Mouse (Mus musculus) stomach, embryonic 15.5 days (tissue): ENCODE data around the gene Sgta. TPM values are rescaled to one million over a fixed set of nuclear protein-coding genes. Genes with fewer than 3 reads are reported as not detected.

Source experiments
- ATAC-seq: fragments of 200-750 bp; cut with Nextera tagmentation; 2 replicates; pipeline ENCODE4 v1.8.0; 2017; ENCODE audit warnings: low read depth, moderate number of reproducible peaks, moderate TSS enrichment; ENCODE audit not compliant: insufficient read depth, low FRiP score
- H3K27ac ChIP-seq: fragments of 300-500 bp; sonication (generic); 2 replicates; pipeline ENCODE4 v1.5.1; 2015; ENCODE audit warnings: mild to moderate bottlenecking, inconsistent platforms
- H3K27me3 ChIP-seq: fragments of 300-500 bp; sonication (generic); replicated peaks from 2 replicates; pipeline ENCODE4 v1.6.1; 2015; ENCODE audit warnings: inconsistent platforms
- H3K36me3 ChIP-seq: fragments of 300-500 bp; sonication (generic); 2 replicates; pipeline ENCODE4 v1.6.1; 2015; ENCODE audit warnings: inconsistent platforms
- H3K4me1 ChIP-seq: fragments of 300-500 bp; sonication (generic); 2 replicates; pipeline ENCODE4 v1.6.1; 2015; ENCODE audit warnings: inconsistent platforms
- H3K4me2 ChIP-seq: fragments of 300-500 bp; sonication (generic); 2 replicates; pipeline ENCODE4 v1.6.1; 2015; ENCODE audit warnings: mild to moderate bottlenecking, inconsistent platforms
- H3K4me3 ChIP-seq: fragments of 300-500 bp; sonication (generic); replicated peaks from 2 replicates; pipeline ENCODE4 v1.5.1; 2015; ENCODE audit warnings: inconsistent platforms
- H3K9ac ChIP-seq: fragments of 300-500 bp; sonication (generic); 2 replicates; pipeline ENCODE4 v1.6.1; 2015; ENCODE audit warnings: inconsistent platforms
- H3K9me3 ChIP-seq: fragments of 300-500 bp; sonication (generic); 2 replicates; pipeline ENCODE4 v1.6.1; 2016; ENCODE audit warnings: inconsistent platforms
- WGBS: fragments of 180-500 bp; shearing (Covaris S2); methylation state at CpG from one replicate; pipeline ENCODE4 v1.1.7; 2015; 5-methylcytosine and 5-hydroxymethylcytosine counted together
- polyA plus RNA-seq: library from polyadenylated mRNA; unstranded; fragments of >200 nt; fragmentation: Nextera tagmentation; extraction: Ambion mirVana; gene quantifications from 2 replicates; pipeline ENCODE4 v1.2.1, GENCODE M21; 2015

Sgta gene
- polyA plus RNA-seq, 1 experiment from 2014 or later, result 159 TPM

DNA sequence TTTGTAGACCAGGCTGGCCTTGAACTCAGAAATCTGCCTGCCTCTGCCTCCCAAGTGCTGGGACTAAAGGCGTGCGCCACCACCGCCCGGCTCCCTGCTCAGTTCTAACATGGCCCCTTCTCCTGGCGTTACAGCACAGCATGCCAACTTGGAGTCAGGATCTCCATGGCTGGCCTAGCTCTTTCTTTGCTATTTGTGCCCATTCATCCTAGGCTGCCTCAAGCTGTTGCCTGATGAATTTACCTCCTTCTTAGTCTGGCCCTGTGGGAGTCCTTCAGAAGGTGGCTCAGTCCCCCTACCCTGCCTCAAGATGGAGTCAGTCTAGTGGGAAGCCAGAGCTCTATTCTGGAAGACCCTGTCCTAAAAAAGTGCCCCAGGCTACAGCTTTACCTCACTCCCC lies 33.1 kb downstream of the Sgta start:
- Histone ChIP-seq H3K27ac (no peak overlapping the region), H3K4me1 (0 out of 2 replicates have a peak, but pooled peaks cover 5% of the 10 kb centered on the region), H3K36me3 (no peaks in the 10 kb centered on the region; the same call in 1 of the 2 replicates), H3K9ac (no peak overlapping the region), H3K4me2 (no peak overlapping the region), H3K27me3 (peaks cover 38% of the 10 kb centered on the region), H3K4me3 (no peak overlapping the region), H3K9me3 (no peaks in the 10 kb centered on the region)
- WGBS, result 85% methylated on average over 5 of the region's 5 CpGs
- no peak for ATAC-seq

DNA sequence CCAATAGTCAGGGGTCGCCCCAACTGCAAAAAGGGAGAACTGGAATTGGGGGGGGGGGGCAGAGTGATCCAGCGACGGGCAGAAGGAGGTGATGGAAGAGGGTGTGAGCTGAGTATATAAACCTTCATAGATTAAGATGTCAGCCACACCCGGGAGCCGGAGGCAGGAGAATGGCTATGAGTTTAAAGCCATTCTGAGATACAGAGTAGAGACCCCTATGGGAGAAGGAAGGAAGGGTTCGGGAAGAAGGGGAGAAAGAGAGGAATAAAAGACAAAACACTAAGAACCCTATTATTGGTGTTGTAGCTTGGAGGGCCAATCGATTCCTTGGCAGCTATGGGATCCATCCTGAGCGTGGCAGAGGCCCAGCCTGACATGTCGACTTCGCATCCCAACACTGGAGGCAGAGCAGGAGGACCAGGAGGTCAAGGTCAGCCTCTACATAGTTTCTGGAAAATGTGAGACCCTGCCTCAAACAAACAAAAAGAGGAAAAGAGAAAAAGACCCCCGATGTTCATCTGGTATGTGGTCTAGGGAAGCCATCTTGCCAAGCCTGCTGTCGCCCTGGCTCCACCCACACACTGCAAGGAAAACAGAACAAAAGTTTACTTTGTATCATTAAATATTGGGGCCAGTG lies 34.2 kb downstream of the Sgta start, which contains the start of gene Diras1:
Diras1 (minus strand) TSS at position 24 of the 637 bp plus-strand sequence.
- WGBS, result 43% methylated on average over 12 of the region's 12 CpGs
- H3K27me3 ChIP-seq, result peaks cover 42% of the 10 kb centered on the region

DNA sequence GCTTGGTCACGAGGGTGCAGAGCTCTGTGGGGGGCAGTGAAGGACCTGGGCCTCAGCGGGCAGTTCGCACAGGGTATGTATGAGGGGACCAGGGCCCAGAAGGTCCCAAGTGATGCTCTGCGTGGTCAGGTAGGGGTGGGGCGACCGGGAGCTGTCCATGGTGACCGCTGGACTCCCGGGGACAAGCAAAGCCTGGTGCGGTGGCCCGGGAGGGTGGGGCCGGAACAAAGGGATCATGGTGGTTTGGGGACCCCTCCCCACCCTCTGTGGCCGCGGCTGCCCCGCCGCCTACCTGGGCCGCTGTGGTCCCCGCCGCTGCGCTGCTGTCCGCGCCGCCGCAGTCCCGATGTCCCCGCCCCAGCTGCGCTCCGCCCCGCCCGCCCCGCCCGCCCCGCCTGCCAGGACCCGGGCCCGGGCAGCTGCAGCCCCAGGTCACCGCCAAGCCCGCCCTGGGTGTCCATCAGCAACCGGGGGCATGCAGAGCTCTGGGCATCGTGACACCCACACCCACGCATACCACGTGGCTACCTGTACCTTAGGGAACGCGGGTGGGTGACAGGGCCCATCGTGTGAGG lies 34.8 kb downstream of the Sgta start:
- H3K9ac ChIP-seq, result no peak overlapping the region
- no peak for ATAC-seq
- H3K4me2 ChIP-seq, result peak overlapping the region; percentile 54

More for the DNA sequence above, 34.2 kb downstream of the Sgta start, which contains the start of gene Diras1:
- Histone ChIP-seq H3K4me2 (peak within 1 kb of the TSS; percentile 54), H3K4me1 (0 out of 2 replicates have a peak, but pooled peaks cover 5% of the 10 kb centered on the region), H3K36me3 (no peaks in the 10 kb centered on the region), H3K4me3 (peak within 1 kb of the TSS; percentile 28), H3K9me3 (no peaks in the 10 kb centered on the region), H3K27ac (no peak within 1 kb of the TSS), H3K9ac (no peak within 1 kb of the TSS)
- ATAC-seq, result no peak

DNA sequence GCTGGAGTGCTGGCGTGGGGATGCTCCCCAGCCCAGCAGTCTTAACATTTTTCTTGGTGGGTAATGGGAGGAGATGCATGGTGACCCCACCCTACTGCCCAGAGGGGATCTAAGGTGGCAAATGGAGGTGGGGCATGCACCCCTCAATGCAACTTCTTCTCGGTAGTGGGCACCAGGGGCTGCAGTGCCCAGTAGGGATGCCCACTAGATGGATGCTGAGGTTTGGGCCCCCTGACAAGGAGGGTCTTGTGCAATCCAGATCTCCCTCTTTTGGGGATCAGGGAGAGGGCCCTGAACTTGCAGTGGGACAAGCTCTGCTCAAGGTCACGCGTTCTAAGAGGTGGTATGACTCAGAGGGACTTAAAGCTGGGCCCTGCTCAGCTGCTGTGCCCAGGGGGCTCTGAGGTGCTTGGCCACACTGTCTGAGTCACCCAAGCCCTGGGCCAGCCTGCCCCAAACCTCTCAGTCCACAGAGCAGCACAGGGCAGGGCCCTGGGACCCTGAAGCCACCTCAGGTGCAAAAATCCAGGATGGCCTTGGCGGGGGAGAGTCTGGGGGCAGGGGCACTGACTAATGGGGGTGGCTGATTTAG lies 35.5 kb downstream of the Sgta start:
- Histone ChIP-seq H3K9me3 (no peaks in the 10 kb centered on the region), H3K9ac (no peak overlapping the region), H3K27ac (no peak overlapping the region), H3K36me3 (no peaks in the 10 kb centered on the region), H3K27me3 (peaks cover 42% of the 10 kb centered on the region), H3K4me1 (0 out of 2 replicates have a peak, but pooled peaks cover 5% of the 10 kb centered on the region), H3K4me3 (no peak overlapping the region), H3K4me2 (no peak overlapping the region)
- no peak for ATAC-seq
- WGBS, result 62% methylated on average over 5 of the region's 5 CpGs

More for the DNA sequence above, 34.8 kb downstream of the Sgta start:
- Histone ChIP-seq H3K36me3 (no peaks in the 10 kb centered on the region), H3K4me3 (peak overlapping the region; percentile 28), H3K27ac (no peak overlapping the region), H3K9me3 (no peaks in the 10 kb centered on the region), H3K4me1 (0 out of 2 replicates have a peak, but pooled peaks cover 5% of the 10 kb centered on the region), H3K27me3 (peaks cover 42% of the 10 kb centered on the region)
- 2% methylated on average over 42 of the region's 43 CpGs for WGBS

DNA sequence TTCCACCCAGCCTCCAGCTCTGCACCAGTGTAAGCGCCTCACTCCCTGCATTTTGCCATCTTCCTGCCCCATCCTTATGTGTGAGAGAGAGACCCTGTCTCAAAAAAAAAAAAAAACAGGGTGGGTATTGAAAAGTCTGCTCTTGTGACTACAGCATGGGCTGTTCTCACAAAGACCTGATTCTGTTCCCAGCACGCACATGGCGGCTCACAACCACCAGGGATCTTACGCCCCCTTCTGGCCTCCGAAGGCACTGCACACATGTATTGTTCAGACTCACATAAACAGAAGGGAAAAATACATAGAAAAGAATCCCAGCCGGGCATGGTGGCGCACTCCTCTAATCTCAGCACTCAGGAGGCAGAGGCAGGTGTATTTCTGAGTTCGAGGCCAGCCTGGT lies 37.2 kb downstream of the Sgta start:
- Histone ChIP-seq H3K27me3 (peaks cover 42% of the 10 kb centered on the region), H3K36me3 (no peaks in the 10 kb centered on the region), H3K4me1 (0 out of 2 replicates have a peak, but pooled peaks cover 5% of the 10 kb centered on the region), H3K4me2 (no peak overlapping the region), H3K9me3 (no peaks in the 10 kb centered on the region), H3K27ac (no peak overlapping the region), H3K4me3 (no peak overlapping the region), H3K9ac (no peak overlapping the region)
- WGBS, result 67% methylated on average over 8 of the region's 8 CpGs
- no peak for ATAC-seq

DNA sequence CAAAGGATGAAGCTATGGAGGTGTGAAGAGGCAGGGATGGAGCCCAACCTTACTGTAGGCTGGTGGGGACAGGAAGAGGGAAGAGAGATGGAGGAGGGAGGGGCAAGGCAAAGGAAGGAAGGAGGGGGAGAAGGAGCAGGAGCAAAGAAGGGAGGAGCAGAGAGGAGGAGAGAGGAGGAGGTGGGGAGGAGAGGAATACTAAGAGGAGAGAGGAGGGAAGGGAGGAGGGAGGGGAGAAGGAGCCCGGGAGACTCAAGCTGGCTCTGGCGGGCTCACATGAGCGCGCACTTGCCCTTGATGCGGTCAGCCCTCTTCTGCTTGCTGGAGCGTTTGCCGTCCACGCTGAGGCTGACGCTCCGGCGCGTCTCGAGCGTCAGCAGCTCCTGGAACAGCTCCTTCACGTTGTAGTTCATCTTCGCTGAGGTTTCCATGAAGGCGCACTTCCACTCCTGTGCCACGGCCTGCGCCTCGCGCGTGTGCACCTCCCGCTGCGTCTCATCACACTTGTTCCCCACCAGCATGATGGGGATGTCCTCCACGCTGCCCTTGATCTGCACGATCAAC lies 38.4 kb downstream of the Sgta start:
- 13% methylated on average over 26 of the region's 26 CpGs for WGBS
- Histone ChIP-seq H3K27me3 (peaks cover 42% of the 10 kb centered on the region), H3K9ac (no peak overlapping the region), H3K27ac (no peak overlapping the region), H3K4me3 (no peak overlapping the region), H3K36me3 (no peaks in the 10 kb centered on the region), H3K4me2 (no peak overlapping the region), H3K9me3 (no peaks in the 10 kb centered on the region), H3K4me1 (0 out of 2 replicates have a peak, but pooled peaks cover 5% of the 10 kb centered on the region)
- no peak for ATAC-seq

DNA sequence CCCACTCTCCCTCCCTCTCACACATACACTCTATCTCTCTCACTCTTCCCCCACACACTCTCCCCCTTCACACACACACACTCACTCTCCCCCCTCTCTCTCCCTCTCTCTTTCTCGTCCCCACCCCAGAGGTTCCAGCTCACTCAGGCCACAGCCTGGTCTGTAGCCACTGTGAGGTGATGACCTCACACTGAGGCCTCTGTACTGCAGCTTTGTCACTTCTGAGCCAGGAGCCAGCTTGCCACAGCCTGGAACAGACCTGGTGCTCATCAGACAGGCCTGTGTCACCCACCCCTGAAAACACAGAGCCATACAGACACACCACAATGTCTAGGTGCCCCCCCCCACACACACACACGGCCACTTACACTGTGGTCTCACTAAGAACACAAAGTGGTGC lies 39.8 kb downstream of the Sgta start:
- H3K9ac ChIP-seq, result no peak overlapping the region
- WGBS, result 44% methylated on average over 2 of the region's 2 CpGs
- H3K4me1 ChIP-seq, result 0 out of 2 replicates have a peak, but pooled peaks cover 3% of the 10 kb centered on the region
- no peak overlapping the region for H3K4me3 ChIP-seq
- no peaks in the 10 kb centered on the region for H3K9me3 ChIP-seq
- ATAC-seq, result no peak
- H3K27me3 ChIP-seq, result peaks cover 35% of the 10 kb centered on the region
- no peak overlapping the region for H3K4me2 ChIP-seq
- no peaks in the 10 kb centered on the region for H3K36me3 ChIP-seq
- H3K27ac ChIP-seq, result no peak overlapping the region

DNA sequence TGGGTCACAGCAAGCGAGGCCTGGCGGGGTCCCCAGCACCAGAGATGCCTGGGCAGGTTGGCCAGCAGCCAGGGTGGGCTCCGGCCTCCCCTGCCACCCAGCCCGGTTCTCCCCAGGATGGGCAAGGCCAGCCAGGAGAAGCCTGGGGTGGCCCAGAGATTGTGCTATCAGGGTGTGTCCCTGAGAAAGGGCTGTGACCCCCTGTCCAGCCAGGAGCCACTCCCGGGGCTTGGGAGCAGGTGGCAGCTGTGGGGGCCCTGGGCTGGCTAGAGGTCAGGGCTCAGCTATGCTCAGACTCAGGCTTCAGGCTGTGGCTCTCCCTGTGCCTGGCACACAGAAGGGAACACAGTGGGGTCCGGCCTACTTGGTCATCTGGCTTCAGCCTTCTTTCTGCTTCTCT lies 40.3 kb downstream of the Sgta start:
- 71% methylated on average over 6 of the region's 6 CpGs for WGBS
- Histone ChIP-seq H3K36me3 (no peaks in the 10 kb centered on the region), H3K27me3 (peaks cover 30% of the 10 kb centered on the region), H3K27ac (no peak overlapping the region), H3K9ac (no peak overlapping the region), H3K9me3 (no peaks in the 10 kb centered on the region), H3K4me3 (no peak overlapping the region), H3K4me2 (no peak overlapping the region), H3K4me1 (peaks cover 1% of the 10 kb centered on the region)
- no peak for ATAC-seq

DNA sequence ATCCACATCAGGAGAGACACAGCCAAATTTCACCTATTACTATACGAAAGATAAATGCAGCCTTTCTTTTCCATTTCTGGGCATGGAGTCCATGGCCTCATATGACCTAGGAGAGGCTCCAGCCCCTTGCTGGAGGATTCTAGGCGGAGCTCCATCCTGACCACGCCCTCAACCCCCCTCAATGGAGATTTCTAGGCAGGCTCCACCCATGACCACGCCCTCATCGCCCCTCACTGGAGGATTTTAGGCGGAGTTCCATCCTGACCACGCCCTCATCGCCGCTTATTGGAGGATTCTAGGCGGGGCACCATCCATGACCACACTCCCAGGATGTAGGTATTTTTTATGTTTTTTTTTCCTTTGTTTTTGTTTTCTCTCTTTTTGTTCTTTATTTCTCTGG lies 41.7 kb downstream of the Sgta start:
- Histone ChIP-seq H3K27ac (no peak overlapping the region), H3K4me2 (no peak overlapping the region), H3K9ac (no peak overlapping the region), H3K9me3 (no peaks in the 10 kb centered on the region), H3K27me3 (peaks cover 20% of the 10 kb centered on the region), H3K36me3 (no peaks in the 10 kb centered on the region), H3K4me1 (peaks cover 6% of the 10 kb centered on the region), H3K4me3 (no peak overlapping the region)
- ATAC-seq, result no peak
- WGBS, result 46% methylated on average over 10 of the region's 10 CpGs

DNA sequence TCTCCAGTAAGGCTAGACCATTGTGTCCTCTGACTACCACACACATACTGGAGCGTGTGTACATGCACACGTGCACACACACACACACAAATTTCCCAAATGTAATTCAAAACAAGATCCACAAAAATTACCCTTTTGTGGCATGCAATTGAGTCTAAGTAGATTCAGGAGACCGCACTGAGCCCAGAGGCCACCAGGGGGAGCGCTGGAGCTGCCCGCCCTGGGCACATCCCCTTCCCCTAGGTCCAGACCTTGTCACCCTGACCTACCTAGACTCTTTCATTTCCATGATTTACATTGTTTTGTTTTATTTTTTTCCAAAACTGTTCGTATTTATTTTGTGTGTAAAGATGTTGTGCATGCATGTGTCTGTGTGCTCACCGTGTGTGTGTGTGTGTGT lies 43.3 kb downstream of the Sgta start:
- no peak for ATAC-seq
- Histone ChIP-seq H3K4me2 (no peak overlapping the region), H3K27ac (no peak overlapping the region), H3K36me3 (no peaks in the 10 kb centered on the region), H3K9me3 (no peaks in the 10 kb centered on the region), H3K4me1 (peaks cover 6% of the 10 kb centered on the region), H3K9ac (no peak overlapping the region), H3K4me3 (no peak overlapping the region), H3K27me3 (peaks cover 6% of the 10 kb centered on the region; the same call in 1 of the 2 replicates)
- 6% methylated on average over 7 of the region's 7 CpGs for WGBS

DNA sequence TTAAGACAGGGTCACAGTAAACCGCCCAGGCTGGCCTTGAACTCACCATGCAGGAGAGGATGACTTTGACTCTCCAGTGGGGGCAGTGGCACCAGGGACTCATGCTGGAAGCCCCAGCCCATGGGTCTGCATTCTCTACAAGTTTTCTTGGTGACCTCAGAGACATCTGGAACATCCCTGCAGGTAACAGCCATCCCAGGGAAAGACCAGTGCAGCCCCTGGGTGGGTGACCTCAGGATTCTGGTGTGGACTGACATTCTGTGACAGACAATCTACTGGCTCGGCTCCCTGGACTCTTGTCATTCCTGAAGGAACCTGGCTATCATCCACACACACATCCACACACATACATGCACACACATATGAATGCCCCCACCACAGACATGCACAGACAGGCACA lies 44.3 kb downstream of the Sgta start:
- H3K4me3 ChIP-seq, result no peak overlapping the region
- H3K27ac ChIP-seq, result no peak overlapping the region
- no peak overlapping the region for H3K4me2 ChIP-seq
- H3K27me3 ChIP-seq, result 0 out of 2 replicates have a peak, but pooled peaks cover 3% of the 10 kb centered on the region
- H3K36me3 ChIP-seq, result no peaks in the 10 kb centered on the region
- H3K9me3 ChIP-seq, result no peaks in the 10 kb centered on the region
- H3K4me1 ChIP-seq, result peaks cover 6% of the 10 kb centered on the region
- no peak for ATAC-seq
- 79% methylated on average over 2 of the region's 2 CpGs for WGBS
- no peak overlapping the region for H3K9ac ChIP-seq
